Mouse (Mus musculus): ENCODE results near the gene Sco1. TPM values are rescaled to one million over a fixed set of nuclear protein-coding genes. Genes with fewer than 3 reads are reported as not detected.
A peak's percentile ranks its signal among the peaks of the same experiment; 100 is the strongest.

Gene Sco1
- total and polyA plus RNA-seq, 2 experiments from 2014 or later = 12.4 to 14.7 TPM

DNA sequence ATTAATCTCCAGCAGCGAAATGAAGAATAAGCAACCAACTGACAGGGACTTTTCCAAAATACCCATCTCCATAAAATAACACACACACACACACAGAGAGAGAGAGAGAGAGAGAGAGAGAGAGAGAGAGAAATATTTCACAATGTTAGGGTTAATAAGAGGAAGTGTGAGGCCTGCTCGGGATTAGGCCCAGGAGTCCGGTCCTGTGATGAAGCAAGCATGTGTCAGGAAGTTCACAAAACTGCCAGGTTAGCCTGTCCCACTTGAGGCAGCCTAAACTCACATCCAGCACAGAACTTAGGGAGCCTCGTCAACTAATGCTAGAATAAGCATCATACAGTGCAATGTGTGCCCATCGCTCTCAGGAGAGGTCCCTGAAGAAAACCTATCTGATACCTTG lies 5.3 kb upstream of the Sco1 start:
- H3K27ac ChIP-seq (ENCODE audit: low read depth, low read length) = no peak overlapping the region
- WGBS = 92% methylated on average over 5 of the region's 5 CpGs
- H3K4me1 ChIP-seq (ENCODE audit: insufficient read depth, low read length) = no peaks in the 10 kb centered on the region
- no peak overlapping the region for H3K9ac ChIP-seq (replicated peaks; ENCODE audit: low read length, poor library complexity, severe bottlenecking)
- no peak overlapping the region for H3K4me2 ChIP-seq (ENCODE audit: low read depth, low read length, poor library complexity, severe bottlenecking)
- no peak for TF ChIP-seq CTCF (IDR thresholded peaks at IDR 0.05)
- H3K9me3 ChIP-seq (ENCODE audit: low read length) = no peaks in the 10 kb centered on the region
- no peak for ATAC-seq (ENCODE audit: low FRiP score)
- H3K4me3 ChIP-seq (ENCODE audit: low read depth, low read length) = no peak overlapping the region
- no peaks in the 10 kb centered on the region for H3K27me3 ChIP-seq (ENCODE audit: insufficient read depth, low read length)
- DNase-seq (ENCODE audit: low spot score) = no peak
- H3K36me3 ChIP-seq (ENCODE audit: insufficient read depth, low read length) = peaks cover 3% of the 10 kb centered on the region; the same call in 1 of the 2 replicates

DNA sequence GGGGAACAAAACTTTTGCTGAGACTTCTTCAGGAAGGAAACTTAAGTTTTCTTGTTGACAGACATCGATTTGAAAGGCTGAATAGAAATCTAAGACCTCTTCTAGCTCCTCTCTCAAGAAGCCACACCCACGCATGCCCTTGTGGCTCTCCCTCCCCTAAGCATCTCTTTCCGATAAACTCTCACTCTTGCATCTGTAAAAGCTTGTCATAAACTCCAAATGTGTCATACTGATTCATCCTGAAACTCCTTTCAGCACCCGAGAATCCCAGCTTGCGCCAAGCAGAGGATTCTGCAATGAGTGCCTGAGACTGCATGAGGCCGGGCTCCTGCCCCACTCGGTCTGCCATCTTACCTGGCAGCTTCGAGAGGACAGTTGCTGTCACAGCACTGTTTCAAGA lies 4.0 kb upstream of the Sco1 start:
- Histone ChIP-seq H3K9me3 (ENCODE audit: low read length) (no peaks in the 10 kb centered on the region), H3K4me1 (ENCODE audit: insufficient read depth, low read length) (0 out of 2 replicates have a peak, but pooled peaks cover 4% of the 10 kb centered on the region), H3K36me3 (ENCODE audit: insufficient read depth, low read length) (peaks cover 3% of the 10 kb centered on the region; the same call in 1 of the 2 replicates), H3K4me3 (ENCODE audit: low read depth, low read length) (no peak overlapping the region), H3K27ac (ENCODE audit: low read depth, low read length) (no peak overlapping the region), H3K4me2 (ENCODE audit: low read depth, low read length, poor library complexity, severe bottlenecking) (no peak overlapping the region), H3K9ac (replicated peaks; ENCODE audit: low read length, poor library complexity, severe bottlenecking) (no peak overlapping the region), H3K27me3 (ENCODE audit: insufficient read depth, low read length) (no peaks in the 10 kb centered on the region)
- no peak for TF ChIP-seq CTCF (IDR thresholded peaks at IDR 0.05)
- WGBS = 89% methylated on average over 8 of the region's 8 CpGs
- DNase-seq (ENCODE audit: low spot score) (no peak), ATAC-seq (ENCODE audit: low FRiP score) (no peak)

DNA sequence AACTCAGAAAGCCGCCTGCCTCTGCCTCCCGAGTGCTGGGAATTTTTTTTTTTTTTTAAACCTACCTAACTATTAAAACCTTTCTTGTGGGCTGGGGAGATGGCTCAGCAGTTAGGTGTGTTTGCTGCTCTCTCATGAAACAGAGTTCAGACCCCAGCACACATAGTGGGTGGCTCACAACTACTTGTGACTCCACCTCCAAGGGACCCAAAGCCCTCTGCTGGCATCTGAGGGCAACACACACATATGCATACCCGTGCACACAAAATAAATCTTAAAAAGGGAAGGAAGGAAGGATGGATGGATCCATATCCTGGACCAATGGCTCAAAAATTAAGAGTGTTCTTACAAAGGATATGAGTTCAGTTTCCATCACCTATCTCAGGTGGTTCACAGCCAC lies 3.2 kb upstream of the Sco1 start:
- no peak overlapping the region for H3K4me2 ChIP-seq (ENCODE audit: low read depth, low read length, poor library complexity, severe bottlenecking)
- H3K36me3 ChIP-seq (ENCODE audit: insufficient read depth, low read length) = peaks cover 3% of the 10 kb centered on the region; the same call in 1 of the 2 replicates
- H3K27ac ChIP-seq (ENCODE audit: low read depth, low read length) = no peak overlapping the region
- H3K9ac ChIP-seq (replicated peaks; ENCODE audit: low read length, poor library complexity, severe bottlenecking) = no peak overlapping the region
- H3K4me1 ChIP-seq (ENCODE audit: insufficient read depth, low read length) = 0 out of 2 replicates have a peak, but pooled peaks cover 6% of the 10 kb centered on the region
- TF ChIP-seq CTCF (IDR thresholded peaks at IDR 0.05) = peak; percentile 28
- no peaks in the 10 kb centered on the region for H3K9me3 ChIP-seq (ENCODE audit: low read length)
- 89% methylated on average over 3 of the region's 3 CpGs for WGBS
- no peak overlapping the region for H3K4me3 ChIP-seq (ENCODE audit: low read depth, low read length)
- ATAC-seq (ENCODE audit: low FRiP score) (no peak), DNase-seq (ENCODE audit: low spot score) (no peak)
- H3K27me3 ChIP-seq (ENCODE audit: insufficient read depth, low read length) = no peaks in the 10 kb centered on the region

DNA sequence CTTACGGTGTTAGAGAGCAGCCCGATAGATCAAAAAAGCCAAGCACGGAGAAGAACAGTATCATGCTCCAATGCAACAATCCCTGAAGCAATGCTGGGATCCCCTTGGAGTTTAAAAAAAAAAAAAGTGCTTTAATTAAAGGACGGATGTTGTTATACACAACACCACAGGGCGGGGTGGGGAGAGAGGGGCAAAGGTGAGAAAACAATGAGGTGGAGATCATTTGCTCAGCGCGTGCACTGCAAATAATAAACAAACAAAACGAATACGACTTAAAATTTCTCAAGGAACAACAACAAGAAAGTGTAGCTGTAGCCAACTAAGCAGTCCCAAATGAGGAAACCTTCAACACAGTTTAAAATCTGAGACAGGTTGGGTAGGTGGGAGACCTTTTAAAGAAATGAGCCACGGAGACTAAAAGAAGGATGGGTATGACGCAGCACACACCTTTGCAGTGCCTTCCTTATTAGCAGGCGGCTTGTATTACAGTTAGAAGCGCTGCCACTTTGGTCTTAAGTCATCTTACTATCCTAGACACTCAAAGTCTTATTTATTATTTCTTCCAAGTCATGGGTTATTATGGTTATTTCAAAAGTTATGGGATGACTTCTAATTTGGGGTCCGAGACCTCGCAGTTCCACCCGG lies 672 bp upstream of the Sco1 start:
- WGBS = 6% methylated on average over 16 of the region's 16 CpGs
- Histone ChIP-seq H3K27ac (ENCODE audit: low read depth, low read length) (peak overlapping the region; percentile 77), H3K4me2 (ENCODE audit: low read depth, low read length, poor library complexity, severe bottlenecking) (peak overlapping the region; percentile 69), H3K4me3 (ENCODE audit: low read depth, low read length) (peak overlapping the region; percentile 98), H3K9ac (replicated peaks; ENCODE audit: low read length, poor library complexity, severe bottlenecking) (peak overlapping the region; percentile 82), H3K4me1 (ENCODE audit: insufficient read depth, low read length) (0 out of 2 replicates have a peak, but pooled peaks cover 6% of the 10 kb centered on the region), H3K36me3 (ENCODE audit: insufficient read depth, low read length) (peaks cover 14% of the 10 kb centered on the region), H3K27me3 (ENCODE audit: insufficient read depth, low read length) (no peaks in the 10 kb centered on the region), H3K9me3 (ENCODE audit: low read length) (no peaks in the 10 kb centered on the region)
- no peak for TF ChIP-seq CTCF (IDR thresholded peaks at IDR 0.05)
- DNase-seq (ENCODE audit: low spot score) (peak; percentile 19), ATAC-seq (ENCODE audit: low FRiP score) (peak; percentile 20; the same call in 1 of the 2 replicates)

DNA sequence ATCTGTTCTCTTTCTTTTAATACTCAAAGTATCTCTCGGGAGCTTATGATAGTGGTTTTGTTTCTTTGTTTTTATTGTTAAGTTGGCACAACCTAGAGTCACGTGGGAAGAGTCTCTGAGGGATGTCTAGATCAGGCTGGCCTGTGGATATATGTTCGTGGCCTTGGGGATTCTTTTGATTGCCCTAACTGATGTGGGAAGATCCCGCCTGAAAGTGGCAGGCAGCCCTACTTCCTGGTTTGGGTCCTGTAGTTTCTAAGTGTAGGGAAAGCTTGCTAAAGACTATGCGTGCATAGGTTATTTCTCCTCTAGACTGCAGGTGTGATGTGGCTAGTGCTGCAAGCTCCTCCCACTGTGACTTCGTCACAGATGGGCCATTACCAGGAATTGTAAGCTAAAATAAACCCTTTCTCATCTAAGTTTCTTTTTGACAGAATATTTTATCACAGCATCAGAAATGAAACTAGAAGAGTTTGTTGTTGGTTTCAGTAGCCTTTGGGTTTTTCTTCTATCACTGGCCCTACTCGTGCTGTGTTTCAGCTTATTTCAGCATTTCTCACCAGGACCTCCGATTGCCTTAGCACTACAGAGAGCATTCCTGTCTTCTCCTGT lies 2.4 kb downstream of the Sco1 start:
- H3K27me3 ChIP-seq (ENCODE audit: insufficient read depth, low read length) = no peaks in the 10 kb centered on the region
- peaks cover 27% of the 10 kb centered on the region for H3K36me3 ChIP-seq (ENCODE audit: insufficient read depth, low read length)
- no peak for ATAC-seq (ENCODE audit: low FRiP score)
- H3K4me3 ChIP-seq (ENCODE audit: low read depth, low read length) = no peak overlapping the region
- H3K4me2 ChIP-seq (ENCODE audit: low read depth, low read length, poor library complexity, severe bottlenecking) = no peak overlapping the region
- DNase-seq (ENCODE audit: low spot score) = no peak
- H3K27ac ChIP-seq (ENCODE audit: low read depth, low read length) = no peak overlapping the region
- 0 out of 2 replicates have a peak, but pooled peaks cover 6% of the 10 kb centered on the region for H3K4me1 ChIP-seq (ENCODE audit: insufficient read depth, low read length)
- H3K9me3 ChIP-seq (ENCODE audit: low read length) = no peaks in the 10 kb centered on the region
- TF ChIP-seq CTCF (IDR thresholded peaks at IDR 0.05) = no peak
- 95% methylated on average over 8 of the region's 8 CpGs for WGBS
- no peak overlapping the region for H3K9ac ChIP-seq (replicated peaks; ENCODE audit: low read length, poor library complexity, severe bottlenecking)

DNA sequence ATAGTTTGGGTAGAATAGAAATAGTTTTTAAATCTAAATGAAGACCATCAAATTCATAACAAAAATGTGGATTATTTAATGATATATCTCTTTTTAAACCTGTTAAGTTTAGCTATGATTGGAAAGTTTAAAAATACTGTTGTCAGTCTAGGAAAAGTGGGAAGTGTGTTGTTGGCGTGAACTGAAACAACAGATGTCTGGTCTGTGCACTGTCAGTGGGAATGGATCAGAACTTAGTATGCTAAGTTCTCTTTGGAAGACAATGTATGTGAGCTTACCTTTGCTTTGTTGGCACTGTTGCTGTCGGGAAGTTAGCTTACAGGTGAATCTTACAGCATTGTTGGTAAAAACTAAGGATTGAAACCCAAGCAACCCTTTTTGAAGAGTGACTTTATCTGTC lies 8.8 kb downstream of the Sco1 start:
- no peak overlapping the region for H3K4me3 ChIP-seq (ENCODE audit: low read depth, low read length)
- ATAC-seq (ENCODE audit: low FRiP score) (no peak), DNase-seq (ENCODE audit: low spot score) (no peak)
- H3K27ac ChIP-seq (ENCODE audit: low read depth, low read length) = no peak overlapping the region
- peaks cover 61% of the 10 kb centered on the region for H3K36me3 ChIP-seq (ENCODE audit: insufficient read depth, low read length)
- no peaks in the 10 kb centered on the region for H3K27me3 ChIP-seq (ENCODE audit: insufficient read depth, low read length)
- no peaks in the 10 kb centered on the region for H3K9me3 ChIP-seq (ENCODE audit: low read length)
- no peaks in the 10 kb centered on the region for H3K4me1 ChIP-seq (ENCODE audit: insufficient read depth, low read length)
- 94% methylated on average over 2 of the region's 2 CpGs for WGBS
- no peak overlapping the region for H3K9ac ChIP-seq (replicated peaks; ENCODE audit: low read length, poor library complexity, severe bottlenecking)
- no peak for TF ChIP-seq CTCF (IDR thresholded peaks at IDR 0.05)
- H3K4me2 ChIP-seq (ENCODE audit: low read depth, low read length, poor library complexity, severe bottlenecking) = no peak overlapping the region
